ENCODE assay signal across 14 mouse cellular contexts in the genomic region with DNA sequence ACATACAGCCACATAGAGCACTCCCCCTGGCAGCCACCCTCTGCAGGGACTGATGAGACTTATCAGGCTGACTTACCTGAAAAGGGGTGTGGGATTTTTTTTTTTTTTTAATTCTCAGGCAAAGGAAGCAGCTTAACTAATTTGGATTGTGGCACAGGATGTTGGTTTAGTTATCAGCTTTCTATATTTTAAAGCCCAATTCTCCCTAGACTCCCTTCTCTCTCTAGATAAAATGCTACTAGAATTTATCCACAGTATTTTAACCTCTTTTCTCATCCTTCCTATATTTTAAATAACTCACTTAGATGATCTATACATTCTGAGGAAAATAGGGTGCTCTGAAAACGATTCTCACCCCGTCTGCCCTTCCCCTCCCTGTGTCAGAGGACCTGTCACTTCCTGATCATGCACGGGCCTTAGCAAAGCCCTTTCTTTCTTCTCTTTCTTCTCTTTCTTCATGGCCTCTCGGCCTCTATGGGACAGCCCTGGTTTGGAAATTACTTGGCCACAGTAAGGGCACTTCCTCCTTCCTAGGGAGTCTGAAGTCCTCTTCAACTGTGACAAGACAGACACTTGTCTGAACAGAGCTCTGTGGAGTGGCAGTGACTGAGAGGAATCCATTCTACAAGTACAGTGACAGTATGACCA. TPM values are rescaled to one million over a fixed set of nuclear protein-coding genes. Genes with fewer than 3 reads are reported as not detected.
DNase-seq lines count a peak whose midpoint lies in the region; ATAC-seq lines count a peak whose summit lies in the region.
"Had no signal": no experiment of that assay in that cellular context is flagged by ENCODE, and none has a peak within 500 bp of the region (broad histone marks: within the 10 kb centered on the region; RNA-seq: fewer than 3 reads in every experiment).

No protein-coding gene starts in this region.

- no peaks in the 10 kb centered on the region for H3K36me3 ChIP-seq in intestine, embryonic 16.5 days (ENCODE audit: control insufficient read depth, insufficient read depth, low read length)
- no peaks in the 10 kb centered on the region; the same call in 1 of the 2 replicates for H3K36me3 ChIP-seq in intestine, embryonic 15.5 days
- H3K36me3 ChIP-seq in macrophage (ENCODE audit: inconsistent target): peaks cover 20% of the 10 kb centered on the region; the same call in 1 of the 2 replicates
- H3K36me3 ChIP-seq in hindbrain, embryonic 16.5 days (ENCODE audit: control insufficient read depth, insufficient read depth, low read length): no peaks in the 10 kb centered on the region
- H3K36me3 ChIP-seq: neural tube, embryonic 13.5 days had no signal

- no peaks in the 10 kb centered on the region for H3K27me3 ChIP-seq in intestine, embryonic 16.5 days (replicated peaks; ENCODE audit: control insufficient read depth, insufficient read depth, low read length)
- H3K27me3 ChIP-seq in intestine, embryonic 15.5 days (replicated peaks): no peaks in the 10 kb centered on the region
- H3K27me3 ChIP-seq in hindbrain, embryonic 16.5 days (replicated peaks; ENCODE audit: control insufficient read depth, insufficient read depth, low read length): no peaks in the 10 kb centered on the region
- H3K27me3 ChIP-seq: forebrain, embryonic 13.5 days; neural tube, embryonic 13.5 days had no signal

- H3K9ac ChIP-seq in intestine, embryonic 16.5 days (ENCODE audit: low read depth, low read length): no peak overlapping the region
- no peak overlapping the region for H3K9ac ChIP-seq in intestine, embryonic 15.5 days
- H3K9ac ChIP-seq in hindbrain, embryonic 16.5 days (ENCODE audit: low read depth, low read length): no peak overlapping the region
- H3K9ac ChIP-seq: forebrain, embryonic 13.5 days; neural tube, embryonic 13.5 days had no signal

- 67% methylated on average over 4 of the region's 4 CpGs for WGBS in intestine, embryonic 16.5 days
- 65% methylated on average over 4 of the region's 4 CpGs for WGBS in intestine, embryonic 15.5 days
- 0% methylated on average over 3 of the region's 4 CpGs for WGBS in macrophage (ENCODE audit: missing documents)
- 52% methylated on average over 4 of the region's 4 CpGs for WGBS in hindbrain, embryonic 16.5 days

- H3K4me1 ChIP-seq in intestine, embryonic 16.5 days (ENCODE audit: control insufficient read depth, insufficient read depth, low read length): peaks cover 20% of the 10 kb centered on the region; the same call in 1 of the 2 replicates
- H3K4me1 ChIP-seq in intestine, embryonic 15.5 days (replicated peaks): peaks cover 15% of the 10 kb centered on the region; the same call in 1 of the 2 replicates
- H3K4me1 ChIP-seq in hindbrain, embryonic 16.5 days (ENCODE audit: control insufficient read depth, insufficient read depth, low read depth, low read length): peaks cover 17% of the 10 kb centered on the region

- H3K27ac ChIP-seq in intestine, embryonic 16.5 days (ENCODE audit: low read length): no peak overlapping the region
- no peak overlapping the region for H3K27ac ChIP-seq in intestine, embryonic 15.5 days
- peak overlapping the region; percentile 63 for H3K27ac ChIP-seq in macrophage
- no peak overlapping the region for H3K27ac ChIP-seq in hindbrain, embryonic 16.5 days (ENCODE audit: low read depth, low read length)
- H3K27ac ChIP-seq: forebrain, embryonic 13.5 days; neural tube, embryonic 13.5 days had no signal

- peak; percentile 21; the same call in 1 of the 2 replicates for ATAC-seq in intestine, embryonic 16.5 days
- ATAC-seq in intestine, embryonic 15.5 days: no peak
- peak; percentile 59 for ATAC-seq in activated CD4-positive, CD25-positive, alpha-beta regulatory T cell, adult 4 months
- no peak for ATAC-seq in hindbrain, embryonic 16.5 days
- ATAC-seq: forebrain, embryonic 13.5 days had no signal

- peak; percentile 60 for DNase-seq in 416B (ENCODE audit: low read depth)
- DNase-seq in right cerebral cortex, adult 18-20 months: no peak
- no peak for DNase-seq in thymus, adult 18-20 months
- DNase-seq: cerebellum, adult 18-20 months; heart, postnatal 4 days; kidney, adult 8-10 months; midbrain, embryonic 14.5 days had no signal

- no peak overlapping the region for H3K4me3 ChIP-seq in intestine, embryonic 16.5 days (ENCODE audit: low read length)
- H3K4me3 ChIP-seq in intestine, embryonic 15.5 days (replicated peaks): no peak overlapping the region
- H3K4me3 ChIP-seq in macrophage (ENCODE audit: inconsistent target): no peak overlapping the region
- H3K4me3 ChIP-seq in hindbrain, embryonic 16.5 days (ENCODE audit: low read length): no peak overlapping the region
- H3K4me3 ChIP-seq: forebrain, embryonic 13.5 days; neural tube, embryonic 13.5 days had no signal

- peaks cover 49% of the 10 kb centered on the region for H3K79me2 ChIP-seq in macrophage (ENCODE audit: inconsistent target)

- no peak overlapping the region for H3K4me2 ChIP-seq in intestine, embryonic 16.5 days (ENCODE audit: low read depth, low read length)
- no peak overlapping the region for H3K4me2 ChIP-seq in intestine, embryonic 15.5 days (replicated peaks)
- H3K4me2 ChIP-seq in hindbrain, embryonic 16.5 days (ENCODE audit: low read length): no peak overlapping the region
- H3K4me2 ChIP-seq: forebrain, embryonic 13.5 days; neural tube, embryonic 13.5 days had no signal

- no peaks in the 10 kb centered on the region for H3K9me3 ChIP-seq in intestine, embryonic 16.5 days (ENCODE audit: control insufficient read depth, low read length)
- H3K9me3 ChIP-seq in intestine, embryonic 15.5 days: no peaks in the 10 kb centered on the region
- H3K9me3 ChIP-seq in hindbrain, embryonic 16.5 days (ENCODE audit: control insufficient read depth, low read length): no peaks in the 10 kb centered on the region
- H3K9me3 ChIP-seq: forebrain, embryonic 13.5 days; neural tube, embryonic 13.5 days had no signal

RNA-seq across cellular contexts. Expression of gene Glrx, which starts 6.0 kb away (rescaled TPM):
- 210 and 253 TPM in 2 replicates for polyA plus RNA-seq in intestine, embryonic 16.5 days (2015; fragmentation: Nextera tagmentation; extraction: Ambion mirVana)
- polyA plus RNA-seq in intestine, embryonic 15.5 days (2015; fragmentation: Nextera tagmentation; extraction: Ambion mirVana): 158 and 160 TPM in 2 replicates
- 100 to 1,000 TPM; 318 to 351 TPM for polyA plus RNA-seq in activated CD4-positive, CD25-positive, alpha-beta regulatory T cell, adult 4 months (2017; shearing (Covaris generic))
- 100 to 1,000 TPM in 10 of 26 experiments, 10 to 100 TPM in 16; 11.4 to 269 (median 48.3) TPM for total RNA-seq in macrophage (2018; cell fraction: chromatin; rRNA removed)
- total RNA-seq in macrophage (2018; cell fraction: cytosol; rRNA removed): 100 to 1,000 TPM in 13 of 26 experiments, 10 to 100 TPM in 13; 44.1 to 616 (median 232) TPM
- total RNA-seq in macrophage (2018; cell fraction: nucleus; rRNA removed): 100 to 1,000 TPM in 14 of 26 experiments, 10 to 100 TPM in 12; 12.8 to 350 (median 131) TPM
- 88.5 to 399 TPM (median 89.8 TPM) in 3 replicates for polyA plus RNA-seq in macrophage (2018)
- polyA plus RNA-seq in hindbrain, embryonic 16.5 days (2015; fragmentation: Nextera tagmentation; extraction: Ambion mirVana): 75.8 and 91.4 TPM in 2 replicates

Comparison
In these comparisons a context has a peak if more than half of its experiments do, and no peak if none do; other contexts are left out.
1. ATAC-seq: peak in intestine, embryonic 16.5 days (single experiment) and activated CD4-positive, CD25-positive, alpha-beta regulatory T cell, adult 4 months (single experiment); none in intestine, embryonic 15.5 days (single experiment) and hindbrain, embryonic 16.5 days (single experiment).